ENCODE assay signal across 27 mouse cellular contexts in the genomic region with DNA sequence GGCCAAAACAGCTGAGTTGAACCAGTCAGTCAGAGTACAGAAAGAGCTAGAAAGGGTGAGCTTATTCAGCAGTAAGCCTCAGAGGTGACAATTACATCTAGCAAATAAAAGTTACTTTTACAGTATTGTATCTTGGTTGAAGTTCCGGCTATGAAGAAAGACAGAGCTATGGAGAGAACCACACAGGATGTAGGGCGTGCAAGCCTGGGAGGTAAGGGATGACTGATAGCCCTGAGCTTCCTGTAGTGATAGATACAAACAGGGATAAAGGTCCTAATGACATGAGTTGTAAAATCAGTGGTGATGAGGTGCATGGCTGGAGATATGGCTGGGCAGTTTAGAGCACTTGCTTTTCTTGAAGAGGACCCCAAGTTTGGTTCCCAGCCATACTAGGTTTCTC. TPM values are rescaled to one million over a fixed set of nuclear protein-coding genes. Genes with fewer than 3 reads are reported as not detected.
DNase-seq lines count a peak whose midpoint lies in the region; ATAC-seq and TF ChIP-seq lines count a peak whose summit lies in the region.
"Had no signal": no experiment of that assay in that cellular context is flagged by ENCODE, and none has a peak within 500 bp of the region (broad histone marks: within the 10 kb centered on the region; RNA-seq: fewer than 3 reads in every experiment).

No protein-coding gene starts in this region.

- peaks cover 8% of the 10 kb centered on the region; the same call in 1 of the 2 replicates for H3K4me1 ChIP-seq in stomach, embryonic 15.5 days
- H3K4me1 ChIP-seq in stomach, postnatal 0 days (replicated peaks; ENCODE audit: control insufficient read depth, insufficient read depth) = 0 out of 2 replicates have a peak, but pooled peaks cover 2% of the 10 kb centered on the region
- H3K4me1 ChIP-seq in intestine, embryonic 16.5 days (ENCODE audit: control insufficient read depth, insufficient read depth, low read length) = peaks cover 11% of the 10 kb centered on the region; the same call in 1 of the 2 replicates
- H3K4me1 ChIP-seq in stomach, embryonic 16.5 days (ENCODE audit: control insufficient read depth, insufficient read depth, low read length) = peaks cover 10% of the 10 kb centered on the region
- H3K4me1 ChIP-seq: forebrain, embryonic 12.5 days; forebrain, embryonic 15.5 days had no signal

- no peak for TF ChIP-seq CTCF in stomach, postnatal 0 days (IDR thresholded peaks at IDR 0.05; ENCODE audit: low read depth)

- WGBS in stomach, embryonic 15.5 days = 90% methylated on average over 2 of the region's 2 CpGs
- 93% methylated on average over 2 of the region's 2 CpGs for WGBS in stomach, postnatal 0 days
- 83% methylated on average over 2 of the region's 2 CpGs for WGBS in intestine, embryonic 16.5 days
- 81% methylated on average over 2 of the region's 2 CpGs for WGBS in stomach, embryonic 16.5 days

- ATAC-seq in stomach, embryonic 15.5 days (ENCODE audit: insufficient read depth, low FRiP score, low read depth) = no peak
- no peak for ATAC-seq in stomach, postnatal 0 days (ENCODE audit: low FRiP score, low TSS enrichment)
- peak; percentile 22; the same call in 1 of the 2 replicates for ATAC-seq in intestine, embryonic 16.5 days
- no peak for ATAC-seq in stomach, embryonic 16.5 days (ENCODE audit: insufficient read depth, low FRiP score)
- ATAC-seq: CD4-positive, CD25-positive, alpha-beta regulatory T cell, adult 4 months; forebrain, embryonic 15.5 days; hindbrain, postnatal 0 days had no signal

- peak overlapping the region; percentile 5; the same call in 1 of the 2 replicates for H3K27ac ChIP-seq in stomach, embryonic 15.5 days
- no peak overlapping the region for H3K27ac ChIP-seq in stomach, postnatal 0 days (replicated peaks)
- H3K27ac ChIP-seq in intestine, embryonic 16.5 days (ENCODE audit: low read length) = peak overlapping the region; percentile 72
- H3K27ac ChIP-seq in stomach, embryonic 16.5 days (ENCODE audit: low read length) = peak overlapping the region; percentile 15; the same call in 1 of the 2 replicates
- H3K27ac ChIP-seq: embryonic facial prominence, embryonic 10.5 days; embryonic facial prominence, embryonic 13.5 days; forebrain, embryonic 12.5 days; forebrain, embryonic 15.5 days; heart, embryonic 15.5 days; hindbrain, embryonic 14.5 days; hindbrain, postnatal 0 days had no signal

- H3K4me3 ChIP-seq in stomach, embryonic 15.5 days (replicated peaks) = no peak overlapping the region
- no peak overlapping the region for H3K4me3 ChIP-seq in stomach, postnatal 0 days (ENCODE audit: low read depth, low read length)
- no peak overlapping the region for H3K4me3 ChIP-seq in intestine, embryonic 16.5 days (ENCODE audit: low read length)
- no peak overlapping the region for H3K4me3 ChIP-seq in stomach, embryonic 16.5 days (replicated peaks; ENCODE audit: low read length)
- H3K4me3 ChIP-seq: embryonic facial prominence, embryonic 10.5 days; embryonic facial prominence, embryonic 13.5 days; erythroblast, embryonic 14.5 days; forebrain, embryonic 12.5 days; forebrain, embryonic 15.5 days; heart, embryonic 12.5 days; heart, embryonic 15.5 days had no signal

- no peaks in the 10 kb centered on the region for H3K27me3 ChIP-seq in stomach, embryonic 15.5 days (replicated peaks)
- no peaks in the 10 kb centered on the region for H3K27me3 ChIP-seq in stomach, postnatal 0 days (ENCODE audit: control insufficient read depth, insufficient read depth, low read length)
- H3K27me3 ChIP-seq in intestine, embryonic 16.5 days (replicated peaks; ENCODE audit: control insufficient read depth, insufficient read depth, low read length) = no peaks in the 10 kb centered on the region
- H3K27me3 ChIP-seq in stomach, embryonic 16.5 days (ENCODE audit: control insufficient read depth, insufficient read depth, low read length) = no peaks in the 10 kb centered on the region
- H3K27me3 ChIP-seq: forebrain, embryonic 12.5 days; forebrain, embryonic 15.5 days; heart, embryonic 12.5 days; heart, embryonic 15.5 days had no signal

- no peak for DNase-seq in stomach, postnatal 0 days (ENCODE audit: low spot score)
- DNase-seq in kidney, postnatal 10 days = no peak
- DNase-seq in heart, postnatal 4 days = no peak
- DNase-seq: adrenal gland, adult 2 months; adrenal gland, postnatal 14 days; cerebellum, adult 11 months; cerebellum, adult 2 months; cerebellum, adult 9-11 months; cerebellum, postnatal 25 days; embryo, embryonic 11 days; gastrocnemius, postnatal 25 days; heart, adult 18-20 months; heart, postnatal 10 days; heart, postnatal 36 days had no signal

- H3K36me3 ChIP-seq in stomach, embryonic 15.5 days = no peaks in the 10 kb centered on the region
- H3K36me3 ChIP-seq in stomach, postnatal 0 days (ENCODE audit: control insufficient read depth, insufficient read depth, low read length) = no peaks in the 10 kb centered on the region
- H3K36me3 ChIP-seq in intestine, embryonic 16.5 days (ENCODE audit: control insufficient read depth, insufficient read depth, low read length) = no peaks in the 10 kb centered on the region
- no peaks in the 10 kb centered on the region for H3K36me3 ChIP-seq in stomach, embryonic 16.5 days (ENCODE audit: control insufficient read depth, insufficient read depth, low read length)
- H3K36me3 ChIP-seq: embryonic facial prominence, embryonic 10.5 days; embryonic facial prominence, embryonic 13.5 days; forebrain, embryonic 12.5 days; forebrain, embryonic 15.5 days; heart, embryonic 12.5 days; heart, embryonic 15.5 days had no signal

- no peak overlapping the region for H3K4me2 ChIP-seq in stomach, embryonic 15.5 days
- no peak overlapping the region for H3K4me2 ChIP-seq in stomach, postnatal 0 days (replicated peaks; ENCODE audit: low read depth)
- H3K4me2 ChIP-seq in intestine, embryonic 16.5 days (ENCODE audit: low read depth, low read length) = no peak overlapping the region
- no peak overlapping the region for H3K4me2 ChIP-seq in stomach, embryonic 16.5 days (ENCODE audit: low read depth, low read length)
- H3K4me2 ChIP-seq: embryonic facial prominence, embryonic 13.5 days; forebrain, embryonic 12.5 days; forebrain, embryonic 15.5 days; heart, embryonic 12.5 days; heart, embryonic 15.5 days; hindbrain, embryonic 14.5 days had no signal

- no peak overlapping the region for H3K9ac ChIP-seq in stomach, embryonic 15.5 days
- no peak overlapping the region for H3K9ac ChIP-seq in stomach, postnatal 0 days (ENCODE audit: low read length)
- H3K9ac ChIP-seq in intestine, embryonic 16.5 days (ENCODE audit: low read depth, low read length) = no peak overlapping the region
- H3K9ac ChIP-seq in stomach, embryonic 16.5 days (ENCODE audit: low read length) = no peak overlapping the region
- H3K9ac ChIP-seq: embryonic facial prominence, embryonic 13.5 days; forebrain, embryonic 12.5 days; forebrain, embryonic 15.5 days; heart, embryonic 12.5 days; heart, embryonic 15.5 days; hindbrain, embryonic 14.5 days had no signal

- no peak for TF ChIP-seq EP300 in stomach, postnatal 0 days (optimal IDR thresholded peaks at IDR 0.05)

- H3K9me3 ChIP-seq in stomach, embryonic 15.5 days = no peaks in the 10 kb centered on the region
- no peaks in the 10 kb centered on the region for H3K9me3 ChIP-seq in stomach, postnatal 0 days (ENCODE audit: control insufficient read depth, low read length)
- H3K9me3 ChIP-seq in intestine, embryonic 16.5 days (ENCODE audit: control insufficient read depth, low read length) = no peaks in the 10 kb centered on the region
- 0 out of 2 replicates have a peak, but pooled peaks cover 3% of the 10 kb centered on the region for H3K9me3 ChIP-seq in stomach, embryonic 16.5 days (replicated peaks; ENCODE audit: control insufficient read depth, low read length)
- H3K9me3 ChIP-seq: embryonic facial prominence, embryonic 10.5 days; embryonic facial prominence, embryonic 13.5 days; forebrain, embryonic 12.5 days; forebrain, embryonic 15.5 days; heart, embryonic 12.5 days; heart, embryonic 15.5 days had no signal

RNA-seq across cellular contexts. Expression of a gene that starts 15.1 kb away (rescaled TPM):
- polyA plus RNA-seq in stomach, embryonic 15.5 days (2015; fragmentation: Nextera tagmentation; extraction: Ambion mirVana) = 44.6 and 46.8 TPM in 2 replicates
- polyA plus RNA-seq in stomach, postnatal 0 days (2015; fragmentation: Nextera tagmentation; extraction: Ambion mirVana) = 60.6 and 67.3 TPM in 2 replicates
- 95.3 and 105 TPM in 2 replicates for polyA plus RNA-seq in intestine, embryonic 16.5 days (2015; fragmentation: Nextera tagmentation; extraction: Ambion mirVana)
- polyA plus RNA-seq in stomach, embryonic 16.5 days (2015; fragmentation: Nextera tagmentation; extraction: Ambion mirVana) = 52.1 and 54.4 TPM in 2 replicates
- total RNA-seq in heart, postnatal 4 days (2021) = 10 to 100 TPM; 69.8 to 72.3 TPM

RNA-seq across cellular contexts. Expression of a gene that starts 58.0 kb away (rescaled TPM):
- 25.7 and 26.9 TPM in 2 replicates for polyA plus RNA-seq in stomach, embryonic 15.5 days (2015; fragmentation: Nextera tagmentation; extraction: Ambion mirVana)
- polyA plus RNA-seq in stomach, postnatal 0 days (2015; fragmentation: Nextera tagmentation; extraction: Ambion mirVana) = 11.3 and 11.9 TPM in 2 replicates
- 9.1 and 10.0 TPM in 2 replicates for polyA plus RNA-seq in intestine, embryonic 16.5 days (2015; fragmentation: Nextera tagmentation; extraction: Ambion mirVana)
- polyA plus RNA-seq in stomach, embryonic 16.5 days (2015; fragmentation: Nextera tagmentation; extraction: Ambion mirVana) = 15.3 and 17.1 TPM in 2 replicates
- total RNA-seq in heart, postnatal 4 days (2021) = 10 to 100 TPM; 48.6 to 52.2 TPM
